Mouse (Mus musculus) urinary bladder, postnatal 25 days (tissue): ENCODE measurements at regions not wholly inside any gene's neighbourhood (a gene's known extent, or its start where the extent isn't known, plus 50 kb on each side); places are given as distances from the start of the nearest gene placed in this dataset.

Experiments used
- DNase-seq: peaks from one replicate; pipeline ENCODE4 v3.0.0; 2022; ENCODE audit warnings: low spot score

DNA sequence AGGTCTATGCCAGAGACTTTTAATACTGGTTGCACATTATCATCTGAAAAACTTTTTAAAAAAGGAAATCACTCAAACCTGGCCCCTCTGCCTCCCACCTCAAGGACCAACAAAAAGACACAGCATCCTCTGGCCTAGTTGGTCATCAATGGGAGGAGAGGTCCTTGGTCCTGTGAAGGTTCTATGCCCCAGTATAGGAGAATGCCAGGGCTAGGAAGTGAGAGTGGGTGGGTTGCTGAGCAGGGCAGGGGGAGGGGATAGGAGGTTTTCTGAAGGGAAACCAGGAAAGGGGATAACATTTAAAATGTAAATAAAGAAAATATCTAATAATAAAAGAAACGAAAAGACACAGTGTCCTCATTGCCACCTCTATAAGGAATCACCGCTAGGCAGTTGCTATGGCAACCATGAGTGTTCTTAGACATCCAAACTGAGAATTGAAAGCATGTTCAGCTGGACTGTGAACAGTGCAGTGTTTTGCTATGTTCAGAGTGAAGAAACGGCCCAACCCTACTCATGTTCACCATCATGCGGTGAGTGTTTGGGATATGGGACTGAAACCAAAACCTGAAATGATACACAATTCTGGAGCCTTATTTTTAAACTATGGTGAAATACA is 82.5 kb upstream of the 4933402D24Rik start:
- no peak for DNase-seq

- no peak for DNase-seq
These were observed 81.2 kb upstream of the 4933402D24Rik start for GRCm38 (mm10) chr1:63850262-63850661.

DNA sequence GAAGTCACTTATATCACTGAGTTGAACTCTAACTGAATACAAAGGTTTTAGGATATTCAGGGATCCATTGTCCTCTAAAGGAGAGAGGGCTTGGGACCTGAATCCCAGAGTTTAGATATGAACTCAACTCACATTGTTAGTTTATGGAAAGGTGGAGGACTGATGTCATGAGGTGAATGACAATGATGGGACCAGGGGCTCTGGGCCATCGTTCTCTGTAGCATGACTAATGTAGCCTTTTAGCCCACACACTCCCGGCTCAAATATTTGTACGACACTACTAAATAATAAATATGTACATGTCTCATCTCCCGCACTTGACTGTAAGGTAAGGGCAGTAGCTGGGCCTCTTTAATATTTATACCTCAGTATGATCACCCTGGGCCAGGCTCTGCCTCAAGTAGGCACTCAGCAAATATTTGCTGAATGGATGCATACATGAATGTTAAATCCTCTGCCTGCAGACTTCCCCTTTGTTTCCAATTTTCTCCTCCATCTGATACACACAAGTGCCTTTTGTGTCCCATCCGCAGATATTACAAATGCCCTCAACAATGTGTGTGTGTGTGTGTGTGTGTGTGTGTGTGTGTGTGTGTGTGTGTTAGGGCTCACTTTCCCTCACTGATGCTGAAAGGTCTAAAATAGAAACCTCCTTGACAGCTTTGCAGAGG is 59.2 kb upstream of the 4933402D24Rik start:
- DNase-seq = no peak

GRCm38 (mm10) chr1:63820614-63821270 is 51.7 kb upstream of the 4933402D24Rik start:
- no peak for DNase-seq

GRCm38 (mm10) chr1:63819536-63820254 is 50.6 kb upstream of the 4933402D24Rik start:
- DNase-seq = no peak
